28 mouse cellular contexts compared by ENCODE assay signal in genomic region chr8:94094281-94094680, GRCm38 (mm10). TPM values are rescaled to one million over a fixed set of nuclear protein-coding genes. Genes with fewer than 3 reads are reported as not detected.
DNase-seq lines count a peak whose midpoint lies in the region; ATAC-seq and TF ChIP-seq lines count a peak whose summit lies in the region.
"Had no signal": no experiment of that assay in that cellular context is flagged by ENCODE, and none has a peak within 500 bp of the region (broad histone marks: within the 10 kb centered on the region; RNA-seq: fewer than 3 reads in every experiment).

No protein-coding gene starts in this region.

- 79% methylated on average over 6 of the region's 6 CpGs for WGBS in heart, postnatal 0 days
- 79% methylated on average over 6 of the region's 6 CpGs for WGBS in liver, postnatal 0 days (ENCODE audit: insufficient replicate concordance)
- WGBS in liver, embryonic 11.5 days = 75% methylated on average over 6 of the region's 6 CpGs

- TF ChIP-seq CTCF in heart, postnatal 0 days (IDR thresholded peaks at IDR 0.05; ENCODE audit: low read depth) = 0 out of 2 replicates have a peak, but pooled peaks have one; percentile 17
- peak; percentile 43 for TF ChIP-seq CTCF in liver, postnatal 0 days (IDR thresholded peaks at IDR 0.05; ENCODE audit: low read depth)

- DNase-seq in heart, postnatal 0 days (ENCODE audit: low spot score) = no peak
- no peak for DNase-seq in heart, postnatal 14 days
- no peak for DNase-seq in liver, postnatal 0 days
- DNase-seq in liver, embryonic 11.5 days (ENCODE audit: low spot score) = no peak
- DNase-seq in ES-CJ7 (ENCODE audit: low read depth, low spot score) (peak; percentile 67), MN1 (ENCODE audit: low spot score) (no peak)
- DNase-seq in naive thymus-derived CD4-positive, alpha-beta T cell, adult 2 months (ENCODE audit: low read depth) = peak; percentile 20
- DNase-seq: adrenal gland, postnatal 10 days; cerebellum, adult 2 months; cerebellum, postnatal 36 days; heart, adult 18-20 months; kidney, postnatal 4 days; lung, adult 18-20 months; right cerebral cortex, postnatal 4 days had no signal

- TF ChIP-seq EP300 in heart, postnatal 0 days (IDR thresholded peaks at IDR 0.05; ENCODE audit: low read depth) = no peak
- no peak for TF ChIP-seq EP300 in liver, postnatal 0 days (IDR thresholded peaks at IDR 0.05; ENCODE audit: low read depth)

- H3K4me3 ChIP-seq in heart, postnatal 0 days (ENCODE audit: low read depth, low read length) = no peak overlapping the region
- no peak overlapping the region for H3K4me3 ChIP-seq in liver, postnatal 0 days (ENCODE audit: low read depth, low read length)
- H3K4me3 ChIP-seq in liver, embryonic 11.5 days (ENCODE audit: low read depth, low read length) = no peak overlapping the region
- H3K4me3 ChIP-seq: forebrain, embryonic 10.5 days; heart, embryonic 15.5 days; hindbrain, embryonic 10.5 days; midbrain, embryonic 10.5 days; neural tube, embryonic 12.5 days had no signal

- H3K36me3 ChIP-seq in heart, postnatal 0 days (replicated peaks; ENCODE audit: control insufficient read depth, insufficient read depth, low read length) = no peaks in the 10 kb centered on the region
- no peaks in the 10 kb centered on the region for H3K36me3 ChIP-seq in liver, postnatal 0 days (replicated peaks; ENCODE audit: insufficient read depth, low read length)
- no peaks in the 10 kb centered on the region for H3K36me3 ChIP-seq in liver, embryonic 11.5 days (ENCODE audit: control insufficient read depth, insufficient read depth, low read length)
- H3K36me3 ChIP-seq: forebrain, embryonic 10.5 days; heart, embryonic 15.5 days; hindbrain, embryonic 10.5 days; neural tube, embryonic 12.5 days had no signal

- no peak overlapping the region for H3K9ac ChIP-seq in heart, postnatal 0 days (replicated peaks; ENCODE audit: low read depth, low read length)
- H3K9ac ChIP-seq in liver, postnatal 0 days (replicated peaks) = no peak overlapping the region
- H3K9ac ChIP-seq in liver, embryonic 11.5 days (ENCODE audit: low read depth, low read length) = no peak overlapping the region
- H3K9ac ChIP-seq: heart, embryonic 15.5 days; neural tube, embryonic 12.5 days had no signal

- no peak for ATAC-seq in heart, postnatal 0 days (ENCODE audit: insufficient read depth, low read depth)
- ATAC-seq in liver, postnatal 0 days = no peak
- ATAC-seq in liver, embryonic 11.5 days (replicated peaks; ENCODE audit: low FRiP score) = no peak
- ATAC-seq: activated CD4-positive, CD25-positive, alpha-beta regulatory T cell, adult 4 months had no signal

- no peak overlapping the region for H3K27ac ChIP-seq in heart, postnatal 0 days (ENCODE audit: low read depth)
- H3K27ac ChIP-seq in liver, postnatal 0 days (ENCODE audit: low read depth) = no peak overlapping the region
- H3K27ac ChIP-seq in liver, embryonic 11.5 days (ENCODE audit: low read depth, low read length) = no peak overlapping the region
- H3K27ac ChIP-seq: forebrain, embryonic 10.5 days; heart, embryonic 15.5 days; hindbrain, embryonic 10.5 days; macrophage; midbrain, embryonic 10.5 days; neural tube, embryonic 12.5 days had no signal

- H3K9me3 ChIP-seq in heart, postnatal 0 days (replicated peaks; ENCODE audit: control insufficient read depth, low read length) = no peaks in the 10 kb centered on the region
- no peaks in the 10 kb centered on the region for H3K9me3 ChIP-seq in liver, postnatal 0 days (ENCODE audit: low read length)
- H3K9me3 ChIP-seq in liver, embryonic 11.5 days (ENCODE audit: control insufficient read depth, low read length) = no peaks in the 10 kb centered on the region
- H3K9me3 ChIP-seq: forebrain, embryonic 10.5 days; heart, embryonic 15.5 days; hindbrain, embryonic 10.5 days; midbrain, embryonic 10.5 days; neural tube, embryonic 12.5 days had no signal

- no peak overlapping the region for H3K4me2 ChIP-seq in heart, postnatal 0 days (ENCODE audit: low read depth, low read length)
- H3K4me2 ChIP-seq in liver, postnatal 0 days (ENCODE audit: low read depth, low read length) = no peak overlapping the region
- no peak overlapping the region for H3K4me2 ChIP-seq in liver, embryonic 11.5 days
- H3K4me2 ChIP-seq: heart, embryonic 15.5 days; neural tube, embryonic 12.5 days had no signal

- intact Hi-C loops in heart, postnatal 14 days (cut with DNase I) = no loop called here

- H3K27me3 ChIP-seq in heart, postnatal 0 days (ENCODE audit: control insufficient read depth, insufficient read depth, low read length) = no peaks in the 10 kb centered on the region
- no peaks in the 10 kb centered on the region for H3K27me3 ChIP-seq in liver, postnatal 0 days (ENCODE audit: insufficient read depth, low read length)
- H3K27me3 ChIP-seq in liver, embryonic 11.5 days (replicated peaks; ENCODE audit: control insufficient read depth, insufficient read depth, low read length) = no peaks in the 10 kb centered on the region
- H3K27me3 ChIP-seq: heart, embryonic 15.5 days; neural tube, embryonic 12.5 days had no signal

- H3K4me1 ChIP-seq in heart, postnatal 0 days (ENCODE audit: control insufficient read depth, insufficient read depth) = peaks cover 5% of the 10 kb centered on the region; the same call in 1 of the 2 replicates
- peaks cover 10% of the 10 kb centered on the region for H3K4me1 ChIP-seq in liver, postnatal 0 days (ENCODE audit: insufficient read depth)
- H3K4me1 ChIP-seq in liver, embryonic 11.5 days (replicated peaks; ENCODE audit: control insufficient read depth, insufficient read depth, low read length) = peaks cover 3% of the 10 kb centered on the region; the same call in 1 of the 2 replicates

RNA-seq across cellular contexts. Expression of gene Bbs2, which starts 4.4 kb away (rescaled TPM):
- 10.1 and 12.6 TPM in 2 replicates for total RNA-seq in heart, postnatal 0 days (2014; rRNA removed; ENCODE audit: low replicate concordance)
- polyA plus RNA-seq in heart, postnatal 0 days (2015; fragmentation: Nextera tagmentation; extraction: Ambion mirVana) = 9.1 and 9.5 TPM in 2 replicates
- 1 to 10 TPM; 5.3 to 7.9 TPM for total RNA-seq in heart, postnatal 14 days (2021)
- polyA plus RNA-seq in liver, postnatal 0 days (2015; fragmentation: Nextera tagmentation; extraction: Ambion mirVana) = 1.5 and 1.8 TPM in 2 replicates
- 8.7 and 9.5 TPM in 2 replicates for polyA plus RNA-seq in liver, embryonic 11.5 days (2014; fragmentation: Nextera tagmentation; extraction: Ambion mirVana)

RNA-seq across cellular contexts. Expression of gene Mt4, which starts 42.7 kb away (rescaled TPM):
- not detected in 2 replicates for total RNA-seq in heart, postnatal 0 days (2014; rRNA removed; ENCODE audit: low replicate concordance)
- not detected in 2 replicates for polyA plus RNA-seq in heart, postnatal 0 days (2015; fragmentation: Nextera tagmentation; extraction: Ambion mirVana)
- total RNA-seq in heart, postnatal 14 days (2021) = not detected
- not detected in 2 replicates for polyA plus RNA-seq in liver, postnatal 0 days (2015; fragmentation: Nextera tagmentation; extraction: Ambion mirVana)
- polyA plus RNA-seq in liver, embryonic 11.5 days (2014; fragmentation: Nextera tagmentation; extraction: Ambion mirVana) = not detected in 2 replicates
- total RNA-seq: adrenal gland, postnatal 10 days; gastrocnemius, adult 8-10 months; heart, adult 18-20 months; layer of hippocampus, postnatal 10 days; left cerebral cortex, postnatal 25 days; monocyte, adult 5-6 weeks had no signal
- polyA plus RNA-seq: activated CD4-positive, CD25-positive, alpha-beta regulatory T cell, adult 4 months; cerebellum, adult 2 months; forebrain, embryonic 10.5 days; heart, embryonic 15.5 days; hindbrain, embryonic 10.5 days; kidney, embryonic 14.5 days; limb, embryonic 14.5 days; macrophage; midbrain, embryonic 10.5 days; neural tube, embryonic 12.5 days had no signal

RNA-seq across cellular contexts. Expression of gene Ogfod1, which starts 57.3 kb away (rescaled TPM):
- 12.9 and 19.6 TPM in 2 replicates for total RNA-seq in heart, postnatal 0 days (2014; rRNA removed; ENCODE audit: low replicate concordance)
- 5.4 and 7.1 TPM in 2 replicates for polyA plus RNA-seq in heart, postnatal 0 days (2015; fragmentation: Nextera tagmentation; extraction: Ambion mirVana)
- total RNA-seq in heart, postnatal 14 days (2021) = 10 to 100 TPM; 23.0 to 23.9 TPM
- 3.5 and 3.9 TPM in 2 replicates for polyA plus RNA-seq in liver, postnatal 0 days (2015; fragmentation: Nextera tagmentation; extraction: Ambion mirVana)
- 12.2 and 13.2 TPM in 2 replicates for polyA plus RNA-seq in liver, embryonic 11.5 days (2014; fragmentation: Nextera tagmentation; extraction: Ambion mirVana)

RNA-seq across cellular contexts. Expression of gene Nudt21, which starts 57.5 kb away (rescaled TPM):
- 26.0 and 38.9 TPM in 2 replicates for total RNA-seq in heart, postnatal 0 days (2014; rRNA removed; ENCODE audit: low replicate concordance)
- polyA plus RNA-seq in heart, postnatal 0 days (2015; fragmentation: Nextera tagmentation; extraction: Ambion mirVana) = 56.7 and 61.5 TPM in 2 replicates
- total RNA-seq in heart, postnatal 14 days (2021) = 10 to 100 TPM; 29.2 to 30.3 TPM
- polyA plus RNA-seq in liver, postnatal 0 days (2015; fragmentation: Nextera tagmentation; extraction: Ambion mirVana) = 52.6 and 59.8 TPM in 2 replicates
- 156 and 158 TPM in 2 replicates for polyA plus RNA-seq in liver, embryonic 11.5 days (2014; fragmentation: Nextera tagmentation; extraction: Ambion mirVana)

RNA-seq across cellular contexts. Expression of gene Mt3, which starts 58.1 kb away (rescaled TPM):
- 145 and 217 TPM in 2 replicates for total RNA-seq in heart, postnatal 0 days (2014; rRNA removed; ENCODE audit: low replicate concordance)
- 67.4 and 72.3 TPM in 2 replicates for polyA plus RNA-seq in heart, postnatal 0 days (2015; fragmentation: Nextera tagmentation; extraction: Ambion mirVana)
- 1 to 10 TPM; 4.9 to 5.5 TPM for total RNA-seq in heart, postnatal 14 days (2021)
- polyA plus RNA-seq in liver, postnatal 0 days (2015; fragmentation: Nextera tagmentation; extraction: Ambion mirVana) = not detected in 2 replicates
- 0.64 and 0.95 TPM in 2 replicates for polyA plus RNA-seq in liver, embryonic 11.5 days (2014; fragmentation: Nextera tagmentation; extraction: Ambion mirVana)
- total RNA-seq: monocyte, adult 5-6 weeks had no signal
- polyA plus RNA-seq: activated CD4-positive, CD25-positive, alpha-beta regulatory T cell, adult 4 months; C2C12; macrophage had no signal

Comparison
In these comparisons a context has a peak if more than half of its experiments do, and no peak if none do; other contexts are left out.
1. DNase-seq: peak in ES-CJ7 (single experiment) and naive thymus-derived CD4-positive, alpha-beta T cell, adult 2 months (single experiment); none in heart, postnatal 0 days (single experiment), heart, postnatal 14 days (0 of 2), liver, postnatal 0 days (single experiment), liver, embryonic 11.5 days (single experiment) and MN1 (single experiment).